Mouse (Mus musculus) midbrain, postnatal 0 days (tissue): ENCODE measurements around the gene Ccr10. TPM values are rescaled to one million over a fixed set of nuclear protein-coding genes. Genes with fewer than 3 reads are reported as not detected.

ENCODE experiments used
- microRNA-seq: library from miRNA; unstranded; fragments of <30 nt; microRNA quantifications from one replicate; pipeline ENCODE4, GENCODE M21; 2016; ENCODE audit warnings: borderline number of aligned reads
- polyA plus RNA-seq: library from polyadenylated mRNA; unstranded; fragments of >200 nt; fragmentation: Nextera tagmentation; extraction: Ambion mirVana; gene quantifications from 2 replicates; pipeline ENCODE4 v1.2.1, GENCODE M21; 2015
- total RNA-seq: library from RNA; depleted of rRNA; stranded (reverse); fragments of >200 nt; gene quantifications from 2 replicates; pipeline ENCODE4 v1.2.3, GENCODE M21; 2014; rRNA removed

Ccr10 gene
- total and polyA plus RNA-seq, 2 experiments from 2014 or later = 0.83 to 1.4 TPM

Small RNA genes lying within 50 kb of the gene (microRNA-seq; reads per million reads assigned to microRNA genes)
- gene Gm27626 = not detected

Other genes starting within 250 kb of the Ccr10 start
- gene Stat3, start 235.9 kb downstream of the Ccr10 start, total RNA-seq = 37.8 and 47.1 TPM in 2 replicates
- gene Stat3, start 235.9 kb downstream of the Ccr10 start, polyA plus RNA-seq = 34.2 and 40.8 TPM in 2 replicates
- 24.8 and 26.0 TPM in 2 replicates for gene Cavin1, start 204.6 kb downstream of the Ccr10 start, total RNA-seq
- 46.0 and 47.5 TPM in 2 replicates for gene Cavin1, start 204.6 kb downstream of the Ccr10 start, polyA plus RNA-seq
- gene Atp6v0a1, start 166.0 kb downstream of the Ccr10 start, total RNA-seq = 242 and 247 TPM in 2 replicates
- gene Atp6v0a1, start 166.0 kb downstream of the Ccr10 start, polyA plus RNA-seq = 204 and 210 TPM in 2 replicates
- 20.9 and 22.2 TPM in 2 replicates for gene Naglu, start 105.4 kb downstream of the Ccr10 start, total RNA-seq
- 16.0 and 16.6 TPM in 2 replicates for gene Naglu, start 105.4 kb downstream of the Ccr10 start, polyA plus RNA-seq
- 0.27 TPM in 1 of 2 replicates, not detected in the other for gene Hsd17b1, start 97.0 kb downstream of the Ccr10 start, total RNA-seq
- gene Hsd17b1, start 97.0 kb downstream of the Ccr10 start, polyA plus RNA-seq = not detected in 2 replicates
- 41.8 and 48.7 TPM in 2 replicates for gene Coasy, start 92.9 kb downstream of the Ccr10 start, total RNA-seq
- gene Coasy, start 92.9 kb downstream of the Ccr10 start, polyA plus RNA-seq = 31.5 and 34.1 TPM in 2 replicates
- gene Mlx, start 88.2 kb downstream of the Ccr10 start, total RNA-seq = 60.7 and 61.3 TPM in 2 replicates
- 64.1 and 67.8 TPM in 2 replicates for gene Mlx, start 88.2 kb downstream of the Ccr10 start, polyA plus RNA-seq
- 5.3 and 6.9 TPM in 2 replicates for gene Psmc3ip, start 80.0 kb downstream of the Ccr10 start, total RNA-seq
- 8.9 and 10.3 TPM in 2 replicates for gene Psmc3ip, start 80.0 kb downstream of the Ccr10 start, polyA plus RNA-seq
- gene Retreg3, start 55.5 kb downstream of the Ccr10 start, total RNA-seq = 54.9 and 61.7 TPM in 2 replicates
- 24.8 and 26.0 TPM in 2 replicates for gene Retreg3, start 55.5 kb downstream of the Ccr10 start, polyA plus RNA-seq
- gene Tubg1, start 55.5 kb downstream of the Ccr10 start, total RNA-seq = 40.5 and 52.6 TPM in 2 replicates
- 64.4 and 64.6 TPM in 2 replicates for gene Tubg1, start 55.5 kb downstream of the Ccr10 start, polyA plus RNA-seq
- gene Tubg2, start 19.5 kb downstream of the Ccr10 start, total RNA-seq = 38.4 and 40.6 TPM in 2 replicates
- gene Tubg2, start 19.5 kb downstream of the Ccr10 start, polyA plus RNA-seq = 86.1 and 93.8 TPM in 2 replicates
- gene Cntnap1, start 4.9 kb downstream of the Ccr10 start, total RNA-seq = 12.5 and 15.0 TPM in 2 replicates
- 3.0 and 3.2 TPM in 2 replicates for gene Cntnap1, start 4.9 kb downstream of the Ccr10 start, polyA plus RNA-seq
- 13.7 and 23.4 TPM in 2 replicates for gene Plekhh3, start 4.1 kb downstream of the Ccr10 start, total RNA-seq
- 5.8 and 6.2 TPM in 2 replicates for gene Plekhh3, start 4.1 kb downstream of the Ccr10 start, polyA plus RNA-seq
- 26.5 and 40.0 TPM in 2 replicates for gene Ezh1, start 51.0 kb upstream of the Ccr10 start, total RNA-seq
- gene Ezh1, start 51.0 kb upstream of the Ccr10 start, polyA plus RNA-seq = 25.4 and 25.9 TPM in 2 replicates
- 55.0 and 67.5 TPM in 2 replicates for gene Ramp2, start 70.6 kb upstream of the Ccr10 start, total RNA-seq
- gene Ramp2, start 70.6 kb upstream of the Ccr10 start, polyA plus RNA-seq = 95.3 and 103 TPM in 2 replicates
- 77.3 and 82.3 TPM in 2 replicates for gene Vps25, start 78.3 kb upstream of the Ccr10 start, total RNA-seq
- gene Vps25, start 78.3 kb upstream of the Ccr10 start, polyA plus RNA-seq = 130 and 144 TPM in 2 replicates
- gene Wnk4, start 85.1 kb upstream of the Ccr10 start, total RNA-seq = 4.2 and 8.1 TPM in 2 replicates
- 7.5 and 9.2 TPM in 2 replicates for gene Wnk4, start 85.1 kb upstream of the Ccr10 start, polyA plus RNA-seq
- not detected in 2 replicates for gene Cntd1, start 103.6 kb upstream of the Ccr10 start, total RNA-seq
- gene Cntd1, start 103.6 kb upstream of the Ccr10 start, polyA plus RNA-seq = 0.25 and 0.42 TPM in 2 replicates
- 136 and 168 TPM in 2 replicates for gene Coa3, start 103.7 kb upstream of the Ccr10 start, total RNA-seq
- 204 and 229 TPM in 2 replicates for gene Coa3, start 103.7 kb upstream of the Ccr10 start, polyA plus RNA-seq
- gene Becn1, start 126.8 kb upstream of the Ccr10 start, total RNA-seq = 94.4 and 209 TPM in 2 replicates
- gene Becn1, start 126.8 kb upstream of the Ccr10 start, polyA plus RNA-seq = 145 and 150 TPM in 2 replicates
- 69.1 and 74.0 TPM in 2 replicates for gene Psme3, start 140.8 kb upstream of the Ccr10 start, total RNA-seq
- 75.0 and 76.5 TPM in 2 replicates for gene Psme3, start 140.8 kb upstream of the Ccr10 start, polyA plus RNA-seq
- 5.3 and 6.7 TPM in 2 replicates for gene Aoc2, start 149.6 kb upstream of the Ccr10 start, total RNA-seq
- gene Aoc2, start 149.6 kb upstream of the Ccr10 start, polyA plus RNA-seq = 0.64 and 0.77 TPM in 2 replicates
- gene Aoc3, start 155.2 kb upstream of the Ccr10 start, total RNA-seq = 0.66 and 1.2 TPM in 2 replicates
- gene Aoc3, start 155.2 kb upstream of the Ccr10 start, polyA plus RNA-seq = 0.07 and 0.20 TPM in 2 replicates
- gene G6pc, start 192.1 kb upstream of the Ccr10 start, total RNA-seq = not detected in 2 replicates
- not detected in 2 replicates for gene G6pc, start 192.1 kb upstream of the Ccr10 start, polyA plus RNA-seq
- gene Aarsd1, start 242.2 kb upstream of the Ccr10 start, total RNA-seq = 67.4 and 78.3 TPM in 2 replicates
- 96.3 and 107 TPM in 2 replicates for gene Aarsd1, start 242.2 kb upstream of the Ccr10 start, polyA plus RNA-seq
- gene Gm27029, start 249.4 kb upstream of the Ccr10 start, total RNA-seq = 1.8 and 5.7 TPM in 2 replicates
- gene Gm27029, start 249.4 kb upstream of the Ccr10 start, polyA plus RNA-seq = 6.3 and 6.8 TPM in 2 replicates
- gene Rundc1, start 249.6 kb upstream of the Ccr10 start, total RNA-seq = 10.4 and 12.9 TPM in 2 replicates
- 24.2 and 25.2 TPM in 2 replicates for gene Rundc1, start 249.6 kb upstream of the Ccr10 start, polyA plus RNA-seq
- 0.66 and 2.7 TPM in 2 replicates for gene Ptges3l, start 249.9 kb upstream of the Ccr10 start, total RNA-seq
- 2.9 TPM in 2 replicates for gene Ptges3l, start 249.9 kb upstream of the Ccr10 start, polyA plus RNA-seq